Mouse (Mus musculus): ENCODE data around the gene Olfr46. TPM values are rescaled to one million over a fixed set of nuclear protein-coding genes. Genes with fewer than 3 reads are reported as not detected.

The Olfr46 gene
- not detected in 2 replicates for polyA plus RNA-seq (2012)

GRCm38 (mm10) chr7:140600969-140601368 lies at the start of gene Olfr46:
Gene Olfr46 (plus strand): TSS chr7:140601269.

GRCm38 (mm10) chr7:140567586-140567985 lies 33.5 kb upstream of the Olfr46 start, which contains the start of gene Olfr538:
Gene Olfr538 (plus strand): TSS chr7:140567886.

GRCm38 (mm10) chr7:140628670-140629069 lies 27.6 kb downstream of the Olfr46 start, which contains the start of gene Olfr61:
Gene Olfr61 (plus strand): TSS chr7:140628970.

GRCm38 (mm10) chr7:140646152-140646551 lies 45.1 kb downstream of the Olfr46 start, which contains the start of gene Olfr53:
Gene Olfr53 (plus strand): TSS chr7:140646452.

GRCm38 (mm10) chr7:140659630-140660029 lies 58.6 kb downstream of the Olfr46 start, which contains the start of gene Olfr539:
Gene Olfr539 (plus strand): TSS chr7:140659930.

Other genes with a start within 250 kb of the Olfr46 start
- gene Olfr60, start 239.6 kb upstream of the Olfr46 start, polyA plus RNA-seq (2012): not detected in 2 replicates
- gene Olfr530, start 224.9 kb upstream of the Olfr46 start, polyA plus RNA-seq (2012): not detected in 2 replicates
- not detected in 2 replicates for gene Olfr531, start 198.4 kb upstream of the Olfr46 start, polyA plus RNA-seq (2012)
- not detected in 2 replicates for gene Olfr532, start 179.6 kb upstream of the Olfr46 start, polyA plus RNA-seq (2012)
- gene Olfr533, start 137.9 kb upstream of the Olfr46 start, polyA plus RNA-seq (2012): 0.06 TPM in 1 of 2 replicates, not detected in the other
- not detected in 2 replicates for gene Olfr535, start 117.1 kb upstream of the Olfr46 start, polyA plus RNA-seq (2012)
- not detected in 2 replicates for gene Olfr536, start 93.9 kb upstream of the Olfr46 start, polyA plus RNA-seq (2012)
- not detected in 2 replicates for gene Olfr538, start 33.4 kb upstream of the Olfr46 start, polyA plus RNA-seq (2012)
- not detected in 2 replicates for gene Olfr61, start 27.7 kb downstream of the Olfr46 start, polyA plus RNA-seq (2012)
- gene Olfr53, start 45.2 kb downstream of the Olfr46 start, polyA plus RNA-seq (2012): not detected in 2 replicates
- gene Olfr539, start 58.7 kb downstream of the Olfr46 start, polyA plus RNA-seq (2012): not detected in 2 replicates
- gene Olfr45, start 80.7 kb downstream of the Olfr46 start, polyA plus RNA-seq (2012): not detected in 2 replicates
- gene Olfr541, start 96.0 kb downstream of the Olfr46 start, polyA plus RNA-seq (2012): not detected in 2 replicates
- gene Cyp2e1, start 162.5 kb downstream of the Olfr46 start, polyA plus RNA-seq (2012): not detected in 2 replicates
- gene Syce1, start 186.6 kb downstream of the Olfr46 start, polyA plus RNA-seq (2012): 0.08 and 2.4 TPM in 2 replicates
- gene Zfp941, start 220.9 kb downstream of the Olfr46 start, polyA plus RNA-seq (2012): 0.04 TPM in 1 of 2 replicates, not detected in the other
- gene Urah, start 233.7 kb downstream of the Olfr46 start, polyA plus RNA-seq (2012): not detected in 2 replicates
- not detected in 2 replicates for gene Scgb1c1, start 244.3 kb downstream of the Olfr46 start, polyA plus RNA-seq (2012)
- not detected in 2 replicates for gene Odf3, start 246.5 kb downstream of the Olfr46 start, polyA plus RNA-seq (2012)